Mouse (Mus musculus): ENCODE data around the gene Kcnh2.
"Not testable (repeated sequence)": the region's sequence is repeated elsewhere in the genome, so short reads cannot be mapped to it uniquely, and the experiment has no call there.

The Kcnh2 gene

DNA sequence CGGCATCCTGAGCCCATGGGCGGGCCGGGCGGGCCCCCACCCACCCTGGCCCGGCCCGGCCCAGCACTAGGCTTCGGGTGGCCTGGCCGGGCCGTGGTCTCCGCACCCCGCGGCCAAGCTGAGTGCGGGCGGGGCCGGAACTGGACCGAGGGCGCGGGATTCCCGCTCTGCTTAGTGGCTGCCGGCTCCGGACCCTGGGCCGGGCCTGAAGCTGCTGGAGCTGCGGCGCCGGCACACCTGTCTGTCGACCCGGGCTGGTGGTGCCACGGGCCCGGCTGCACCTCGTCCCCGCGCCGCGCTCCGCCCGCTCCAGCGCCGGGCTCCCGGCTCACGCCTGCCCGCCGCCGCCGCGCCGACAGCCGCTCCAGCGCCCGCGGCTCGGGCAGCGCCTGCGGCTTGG, at the start of gene Kcnh2:
Kcnh2 (minus strand) TSS at position 327 of the 400 bp plus-strand sequence.
- DNase-seq (ENCODE audit: low spot score), result no peak

DNA sequence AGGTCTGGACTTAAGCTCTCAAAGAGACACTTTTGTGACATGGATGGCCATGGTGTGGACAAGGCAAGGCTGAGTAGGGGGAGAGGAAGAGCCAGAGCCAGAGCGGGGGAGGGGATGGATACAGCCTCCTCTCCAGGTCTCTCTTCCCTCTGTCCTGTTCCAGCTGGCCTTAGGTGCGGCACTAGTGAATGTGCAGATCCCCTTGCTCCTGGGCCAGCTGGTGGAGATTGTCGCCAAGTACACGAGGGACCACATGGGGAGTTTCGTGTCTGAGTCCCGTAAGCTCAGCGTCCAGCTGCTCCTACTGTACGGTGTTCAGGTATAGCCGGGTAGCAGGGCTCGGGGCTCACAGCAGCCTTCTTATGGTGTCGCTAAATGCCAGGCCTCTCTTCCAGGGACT, 49.0 kb upstream of the Kcnh2 start:
- no peak for DNase-seq (ENCODE audit: low spot score)

DNA sequence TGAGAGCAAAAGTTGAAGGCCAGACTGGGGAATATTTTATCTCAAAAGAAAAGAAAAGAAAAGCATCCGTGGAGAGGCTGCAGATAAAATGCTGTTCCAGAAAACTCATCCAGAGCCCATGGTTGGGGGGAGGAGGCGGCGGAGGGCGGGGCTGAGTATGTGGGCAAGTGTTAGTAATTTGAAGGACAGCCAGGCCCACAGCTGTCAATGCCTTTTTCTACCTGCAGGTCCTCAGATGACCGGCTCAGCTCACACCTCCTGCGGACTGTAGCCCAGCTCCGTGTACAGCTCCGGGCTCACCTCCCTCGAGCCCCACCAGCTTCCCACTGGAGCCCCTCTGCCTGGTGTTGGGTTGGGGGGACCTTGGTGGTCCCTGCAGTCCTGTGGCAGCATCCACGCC, 48.3 kb upstream of the Kcnh2 start:
- no peak for DNase-seq (ENCODE audit: low spot score)

DNA sequence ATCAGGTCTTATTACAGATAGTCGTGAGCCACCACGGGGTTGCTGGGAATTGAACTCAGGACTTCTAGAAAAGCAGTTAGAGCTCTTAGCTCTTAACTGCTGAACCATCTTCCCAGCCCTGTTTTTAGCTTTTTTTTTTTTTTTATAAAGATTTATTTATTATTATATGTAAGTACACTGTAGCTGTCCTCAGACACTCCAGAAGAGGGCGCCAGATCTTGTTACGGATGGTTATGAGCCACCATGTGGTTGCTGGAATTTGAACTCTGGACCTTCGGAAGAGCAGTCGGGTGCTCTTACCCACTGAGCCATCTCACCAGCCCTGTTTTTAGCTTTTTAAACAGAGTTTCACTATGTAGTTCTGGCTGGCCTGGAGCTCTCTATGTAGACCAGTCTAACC, 44.9 kb upstream of the Kcnh2 start:
- not testable (repeated sequence) for DNase-seq (ENCODE audit: low spot score)

DNA sequence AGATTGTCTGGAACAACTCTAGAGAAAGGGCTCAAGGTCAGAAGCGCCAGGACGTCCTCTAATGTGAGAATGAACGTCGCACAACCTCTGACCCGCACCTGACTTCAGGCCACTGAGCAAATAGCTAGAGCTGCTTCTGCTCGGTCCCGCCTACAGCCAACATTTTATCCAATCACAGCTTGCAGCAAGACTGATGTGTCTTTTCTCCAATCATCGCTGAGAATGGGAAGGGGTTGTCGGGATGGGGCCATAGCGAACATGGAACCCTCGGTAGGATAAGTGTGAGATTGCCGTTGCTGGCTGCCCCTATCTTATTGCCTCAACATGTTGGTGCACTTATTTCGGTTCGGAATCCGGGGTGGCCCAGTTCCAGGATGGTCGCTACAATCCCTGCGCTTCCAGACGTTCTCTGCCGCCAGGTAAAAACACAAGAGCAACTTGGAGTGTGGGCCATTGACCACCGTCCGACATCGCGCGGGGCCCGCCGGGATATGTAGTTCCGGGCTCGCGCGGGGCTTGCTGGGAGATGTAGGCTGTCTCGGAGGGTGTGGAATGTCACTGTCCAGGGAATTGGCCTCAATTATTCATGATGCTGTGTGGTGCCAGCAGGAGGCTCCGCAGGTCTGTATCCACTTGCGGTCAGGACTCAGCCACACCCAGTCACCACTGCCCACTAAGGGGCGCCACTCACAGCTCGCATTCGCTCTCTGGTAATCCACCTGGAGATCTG, 42.9 kb upstream of the Kcnh2 start:
- peak; percentile 92 for DNase-seq (ENCODE audit: low spot score)

DNA sequence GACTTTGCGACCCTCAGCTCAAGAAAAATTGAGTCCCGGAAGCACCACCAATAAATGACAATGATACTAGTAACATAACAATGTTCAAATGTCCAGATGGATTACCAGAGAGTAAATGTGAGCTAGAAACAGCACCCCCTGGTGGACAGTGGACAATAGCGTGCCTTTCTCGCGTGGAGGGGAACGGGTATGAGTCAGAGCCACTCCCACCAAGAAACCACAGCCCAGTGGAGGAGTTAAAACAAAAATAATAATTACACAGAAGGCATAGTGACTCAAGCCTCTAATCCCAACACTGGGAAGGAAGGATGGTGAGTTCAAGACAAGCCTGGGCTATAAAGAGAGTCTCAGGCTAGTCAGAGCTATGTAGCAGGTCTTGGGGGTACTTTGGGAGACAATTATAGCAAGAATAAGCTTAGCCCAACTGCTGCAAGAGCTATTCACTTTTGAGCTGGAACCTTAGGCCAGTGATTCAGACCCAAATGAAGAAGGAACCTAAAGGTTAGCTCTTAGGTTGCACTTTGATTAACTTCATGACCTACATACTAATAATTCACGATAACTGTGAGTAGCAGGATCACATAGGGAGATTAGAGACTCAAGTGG, 42.1 kb upstream of the Kcnh2 start, which contains the start of gene Abcb8:
Abcb8 (plus strand) TSS at position 272 of the 606 bp plus-strand sequence.
- DNase-seq (ENCODE audit: low spot score), result peak; percentile 75

DNA sequence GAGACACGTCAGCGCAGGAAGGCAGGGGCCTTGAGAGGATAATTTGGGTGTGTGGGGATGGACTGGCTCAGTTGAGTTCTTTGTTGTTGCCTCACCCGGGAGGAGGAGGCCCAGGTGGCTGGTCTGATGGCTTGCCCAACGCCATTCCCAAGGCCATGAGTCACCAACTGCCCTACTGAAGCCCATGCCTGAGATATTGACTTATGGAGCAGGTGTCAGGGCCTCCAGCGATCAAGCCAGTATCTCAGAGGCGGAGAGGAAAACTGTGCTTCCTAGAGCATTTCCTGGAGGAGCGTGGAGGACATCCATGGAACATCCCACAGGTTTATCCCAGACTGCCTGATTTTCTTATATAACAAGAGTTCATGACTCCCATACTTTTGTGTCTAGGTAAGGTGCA, 41.3 kb upstream of the Kcnh2 start:
- no peak for DNase-seq (ENCODE audit: low spot score)

DNA sequence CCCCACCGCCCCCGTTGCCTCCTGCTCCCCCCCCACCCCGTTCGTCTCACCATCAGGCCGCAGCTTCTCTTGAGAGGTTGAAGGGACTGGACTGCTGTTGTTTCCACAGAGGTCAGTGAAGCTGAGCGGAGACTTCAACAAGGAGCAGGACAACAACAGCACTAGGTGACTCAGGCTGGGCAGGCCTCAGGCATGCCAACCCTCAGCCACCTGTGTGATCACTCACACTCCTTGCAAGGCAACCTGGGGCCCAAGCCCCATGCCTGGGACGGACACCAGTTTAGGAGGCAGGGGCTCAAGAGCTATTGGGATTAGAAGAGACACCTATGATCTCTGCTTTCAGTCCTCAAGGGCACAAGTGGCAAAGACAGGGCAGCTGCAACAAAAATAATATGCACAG, 40.5 kb upstream of the Kcnh2 start, which contains the start of gene Atg9b:
Atg9b (minus strand) TSS at position 280 of the 400 bp plus-strand sequence.
- DNase-seq (ENCODE audit: low spot score), result no peak

DNA sequence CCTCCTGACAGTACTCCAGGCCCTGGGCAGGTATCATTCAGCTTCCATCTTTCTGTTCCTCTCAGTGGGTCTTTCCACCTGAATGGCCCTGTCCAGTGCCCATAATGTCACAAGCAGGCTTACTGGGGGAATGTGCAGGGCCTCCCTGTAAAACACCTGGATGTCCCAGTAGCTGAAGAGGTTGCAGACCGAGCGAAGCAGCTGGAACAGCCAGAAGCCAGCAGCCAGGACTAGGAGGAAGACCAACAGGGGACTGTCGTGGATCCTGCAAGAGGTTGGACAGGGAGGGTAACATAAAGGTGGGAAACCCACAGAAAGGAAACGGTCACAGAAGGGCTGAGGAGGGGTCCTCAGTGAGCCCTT, 38.2 kb upstream of the Kcnh2 start:
- DNase-seq (ENCODE audit: low spot score), result no peak

DNA sequence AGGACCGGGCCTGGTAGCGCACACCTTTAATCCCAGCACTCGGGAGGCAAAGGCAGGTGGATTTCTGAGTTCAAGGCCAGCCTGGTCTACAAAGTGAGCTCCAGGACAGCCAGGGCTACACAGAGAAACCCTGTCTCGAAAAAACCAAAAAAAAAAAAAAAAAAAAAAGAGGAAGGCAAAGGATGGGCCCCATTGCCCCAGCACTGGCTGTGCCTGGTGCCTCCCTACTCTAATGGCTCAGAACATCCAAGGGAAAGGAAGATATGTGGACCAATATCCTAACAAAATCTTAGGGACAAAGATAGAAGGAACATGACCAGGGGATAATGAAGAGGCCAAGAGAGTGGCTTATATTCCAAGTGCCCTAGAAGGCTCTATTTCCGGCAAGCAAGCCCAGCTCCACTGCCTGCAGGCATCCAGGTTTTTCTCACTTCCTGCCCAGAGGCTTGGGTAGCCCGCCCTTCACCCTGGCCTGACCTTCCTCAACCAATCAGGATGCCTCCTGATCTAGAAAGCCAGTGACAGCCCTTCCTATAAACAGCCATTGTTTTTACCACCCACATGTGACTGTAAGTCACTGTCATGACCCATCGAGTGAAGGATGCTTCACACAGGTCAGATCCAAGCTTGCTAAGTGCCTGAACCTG, 37.7 kb upstream of the Kcnh2 start:
- no peak for DNase-seq (ENCODE audit: low spot score)

DNA sequence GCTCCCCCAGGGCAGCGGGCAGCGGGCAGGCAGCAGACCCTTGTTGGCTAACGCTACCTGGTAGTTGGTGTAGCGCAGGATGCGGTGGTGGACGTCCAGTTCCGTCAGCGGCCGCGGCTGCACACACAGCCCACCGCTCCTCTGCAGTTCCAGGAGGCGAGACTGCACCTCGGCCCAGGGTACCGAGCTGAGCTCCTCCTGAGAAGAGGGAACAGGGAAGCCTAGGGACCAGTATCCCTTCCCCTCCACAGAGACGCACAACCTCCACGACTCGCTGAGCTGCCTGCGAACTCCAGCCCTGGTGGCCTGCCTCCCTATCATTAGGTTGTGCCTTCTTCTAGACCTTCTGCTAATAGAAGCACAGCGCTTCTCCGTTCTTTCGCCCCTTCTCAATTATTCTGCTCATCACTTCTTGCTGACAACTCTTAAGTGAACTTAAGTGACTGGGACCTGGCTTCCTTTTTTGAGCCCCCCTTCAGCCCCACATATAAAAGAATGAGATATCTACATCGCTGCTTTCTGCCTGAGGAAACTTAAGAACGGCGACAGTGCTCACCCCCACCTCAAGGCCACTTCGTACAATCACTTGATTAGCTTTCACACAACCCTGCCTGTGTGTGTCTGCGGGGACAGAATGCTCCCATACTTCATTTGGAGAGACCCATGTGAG, 37.0 kb upstream of the Kcnh2 start:
- DNase-seq (ENCODE audit: low spot score), result no peak

DNA sequence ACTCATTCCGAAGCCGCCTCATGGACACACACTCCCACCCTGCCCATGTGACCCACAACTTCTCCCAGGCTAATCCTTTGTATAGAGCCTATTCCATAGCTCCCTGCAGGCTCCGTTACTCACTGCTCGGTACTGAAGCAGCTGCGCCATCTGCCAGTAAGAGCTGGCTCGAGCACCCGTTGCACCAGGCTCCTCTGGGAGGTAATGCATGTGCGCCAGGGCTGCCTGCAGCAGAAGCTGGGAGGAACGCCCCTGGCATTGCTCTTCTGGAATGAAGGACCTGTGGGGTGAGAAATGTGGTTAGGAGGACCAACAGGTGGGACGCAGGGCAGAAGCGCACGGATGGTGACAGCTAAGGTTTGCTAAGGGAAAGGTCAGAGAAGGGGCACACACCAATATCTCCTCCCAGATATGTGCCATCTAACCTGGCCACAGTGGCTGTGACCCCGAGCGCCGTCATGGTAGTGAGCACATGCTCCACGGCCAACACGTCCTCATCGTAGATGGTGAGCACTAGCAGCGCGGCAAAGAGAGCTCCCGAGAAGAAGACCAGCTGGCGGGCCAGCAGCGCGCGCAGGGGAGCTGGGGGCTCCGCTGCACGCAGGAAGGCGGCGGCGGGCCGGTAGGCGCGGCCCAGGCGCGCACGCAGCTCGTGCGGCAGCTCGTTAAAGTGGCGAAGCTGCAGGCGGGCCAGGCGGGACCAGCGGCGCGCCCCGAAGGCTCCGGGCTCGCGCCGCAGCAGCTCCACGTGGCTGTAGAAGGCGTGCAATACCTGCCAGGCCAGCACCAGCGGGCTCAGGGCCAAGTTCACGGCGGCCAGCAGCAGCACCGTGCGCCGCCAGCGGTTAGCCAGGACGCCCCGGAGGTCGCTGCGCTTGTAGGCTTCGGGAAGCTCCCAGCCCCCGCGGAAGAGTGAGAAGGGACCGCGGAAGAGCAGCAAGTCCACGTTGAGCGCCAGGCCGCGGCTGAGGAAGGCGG, 36.1 kb upstream of the Kcnh2 start:
- no peak for DNase-seq (ENCODE audit: low spot score)

DNA sequence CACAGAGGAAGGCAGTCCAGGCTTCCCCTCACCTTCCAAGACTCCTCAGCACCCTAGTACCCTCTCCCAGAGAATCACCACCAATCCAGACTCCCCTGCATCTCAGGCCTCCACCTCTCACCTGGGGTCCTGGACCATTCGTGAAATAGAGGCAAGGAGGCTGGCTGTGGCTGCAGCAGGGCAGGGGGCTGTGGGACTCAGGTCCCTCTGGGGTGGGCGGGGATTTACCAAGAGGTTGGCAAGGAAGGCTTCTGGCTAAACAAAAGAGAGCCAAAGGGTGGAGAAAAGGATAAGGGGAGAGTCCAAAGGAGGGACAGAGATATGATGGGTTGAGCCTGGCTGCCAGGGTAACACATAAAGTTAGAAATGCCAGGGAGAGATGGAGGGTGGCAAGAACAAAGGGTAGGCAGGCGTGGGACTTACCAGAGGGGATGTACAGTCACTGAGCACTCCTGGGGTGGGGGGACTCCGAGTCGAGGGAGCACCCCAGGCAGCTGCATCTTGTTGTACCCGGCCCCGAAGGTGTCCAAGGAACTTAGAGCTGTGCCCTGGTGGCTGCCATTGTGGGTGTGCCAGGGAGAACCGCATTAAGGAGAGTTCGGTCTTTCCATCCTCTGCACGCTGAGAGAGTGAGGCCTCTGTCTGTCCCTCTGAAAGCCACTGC, 34.6 kb upstream of the Kcnh2 start:
- DNase-seq (ENCODE audit: low spot score), result no peak

DNA sequence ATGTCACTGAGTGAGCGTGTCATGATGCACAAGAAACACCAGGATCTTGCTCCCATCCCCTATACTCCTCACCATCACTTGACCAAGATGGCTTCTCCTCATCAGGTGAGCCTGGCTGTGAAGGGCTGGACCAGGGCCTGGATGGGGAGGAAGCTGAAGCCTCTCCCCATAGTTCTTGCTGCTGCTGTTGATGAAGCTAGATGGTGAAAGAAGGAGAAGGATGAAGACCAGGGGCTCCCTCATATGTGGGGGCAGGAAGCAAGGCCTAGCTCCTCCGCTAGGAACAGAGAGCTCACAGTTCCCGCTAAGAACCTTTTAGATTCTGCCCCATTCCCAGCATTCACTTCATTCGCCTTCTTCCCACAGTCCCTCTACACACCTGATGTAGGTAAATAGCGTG, 34.0 kb upstream of the Kcnh2 start:
- no peak for DNase-seq (ENCODE audit: low spot score)

DNA sequence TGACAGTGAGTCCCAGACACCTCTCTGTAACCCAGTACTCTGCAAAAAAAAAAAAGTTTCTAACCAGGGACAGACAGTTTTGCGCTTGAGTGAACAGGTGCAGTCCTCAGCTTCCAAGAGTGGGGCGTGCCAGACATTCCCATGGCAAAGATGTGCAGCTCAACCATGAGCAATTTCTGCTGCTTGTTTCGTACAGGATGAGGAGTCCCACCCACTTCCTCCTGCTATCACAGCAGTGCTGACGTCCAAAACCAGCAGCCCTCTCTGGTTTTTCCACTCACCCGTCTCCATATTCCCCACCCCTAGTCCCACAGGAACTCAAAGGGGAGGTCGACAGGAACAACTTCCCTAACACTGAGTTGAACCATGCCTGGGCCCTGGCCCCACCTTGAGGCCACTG, 33.0 kb upstream of the Kcnh2 start:
- DNase-seq (ENCODE audit: low spot score), result no peak

DNA sequence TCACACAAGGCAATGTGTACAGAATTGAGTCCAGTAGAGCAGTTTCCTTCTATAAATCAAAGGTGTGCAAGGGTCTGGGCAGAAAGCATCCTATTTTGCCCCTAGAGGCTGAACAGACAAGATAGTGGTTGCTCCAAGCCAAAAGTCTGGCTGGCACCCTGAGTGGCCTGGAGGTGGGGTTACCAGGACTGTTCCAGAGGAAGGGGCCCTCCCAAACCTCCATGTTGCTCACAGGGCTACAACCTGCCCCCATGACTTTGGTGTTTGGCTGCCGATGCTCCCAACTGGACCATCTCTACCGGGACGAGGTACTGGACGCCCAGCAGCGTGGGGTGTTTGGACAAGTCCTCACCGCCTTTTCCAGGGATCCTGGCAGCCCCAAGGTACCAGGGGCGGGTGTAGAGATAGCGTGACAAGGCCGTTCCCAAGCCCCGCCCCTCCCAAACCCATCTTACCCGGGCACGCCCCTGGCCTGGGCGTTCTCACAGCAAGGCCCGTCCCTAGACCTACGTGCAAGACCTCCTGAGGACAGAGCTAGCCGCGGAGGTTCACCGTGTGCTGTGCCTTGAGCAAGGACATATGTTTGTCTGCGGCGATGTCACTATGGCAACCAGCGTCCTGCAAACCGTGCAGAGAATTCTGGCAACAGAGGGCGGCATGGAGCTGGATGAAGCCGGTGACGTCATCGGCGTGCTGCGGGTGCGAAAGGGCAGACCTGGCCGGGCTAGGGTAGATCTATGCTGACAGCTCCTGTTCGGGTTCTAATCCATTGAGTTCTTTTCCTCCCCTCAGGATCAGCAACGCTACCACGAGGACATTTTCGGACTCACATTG, 31.8 kb upstream of the Kcnh2 start:
- peak; percentile 77 for DNase-seq (ENCODE audit: low spot score)

DNA sequence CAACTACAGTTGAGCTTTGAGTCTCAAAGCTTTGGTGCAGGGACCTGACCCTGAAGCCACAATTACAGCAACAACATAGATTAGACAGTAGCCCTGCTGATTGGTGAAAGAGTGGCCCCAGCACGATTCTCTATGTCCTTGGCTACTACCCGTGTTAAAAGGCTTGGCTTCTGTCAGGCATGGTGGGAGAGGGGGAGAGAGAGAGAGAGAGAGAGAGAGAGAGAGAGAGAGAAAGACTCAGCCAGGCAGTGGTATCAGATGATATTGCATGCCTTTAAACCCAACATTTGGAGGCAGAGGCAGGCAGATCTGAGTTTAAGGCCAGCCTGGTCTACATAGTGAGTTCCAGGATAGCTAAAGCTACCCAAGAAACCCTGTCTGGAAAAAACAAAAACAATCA, 30.6 kb upstream of the Kcnh2 start:
- no peak for DNase-seq (ENCODE audit: low spot score)

DNA sequence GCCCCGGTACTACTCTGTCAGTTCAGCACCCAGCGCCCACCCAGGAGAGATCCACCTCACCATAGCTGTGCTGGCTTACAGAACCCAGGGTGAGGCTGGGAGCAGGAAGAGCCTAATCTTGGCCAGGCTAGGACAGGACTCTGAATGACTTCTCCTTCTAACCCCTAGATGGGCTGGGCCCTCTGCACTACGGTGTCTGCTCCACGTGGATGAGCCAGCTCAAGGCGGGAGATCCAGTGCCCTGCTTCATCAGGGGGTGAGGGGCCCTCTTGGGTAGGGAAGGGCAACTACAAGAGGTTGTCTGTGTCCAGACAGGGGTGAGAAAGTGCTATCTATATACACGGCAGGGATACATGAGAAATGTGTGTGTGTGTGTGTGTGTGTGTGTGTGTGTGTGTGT, 30.1 kb upstream of the Kcnh2 start:
- DNase-seq (ENCODE audit: low spot score), result no peak

DNA sequence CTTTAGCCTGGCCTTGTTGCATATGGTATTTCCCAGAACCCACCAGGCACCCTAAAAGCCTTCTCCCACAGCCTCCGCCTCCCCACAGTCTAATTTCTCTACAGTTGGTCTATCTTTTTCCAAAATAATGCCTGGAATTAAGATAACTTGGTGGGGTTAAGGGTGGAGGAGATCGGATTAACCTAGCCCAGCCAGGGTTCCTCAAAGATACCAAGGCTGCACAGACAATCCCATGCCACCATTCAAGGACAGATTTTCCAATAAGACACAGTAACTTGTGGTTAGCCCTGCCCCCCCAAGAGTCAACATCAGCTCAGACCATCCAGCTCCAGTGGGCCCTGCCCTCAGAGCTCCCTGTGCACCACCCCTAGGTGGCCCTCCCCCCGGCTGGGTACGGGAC, 29.1 kb upstream of the Kcnh2 start:
- no peak for DNase-seq (ENCODE audit: low spot score)

DNA sequence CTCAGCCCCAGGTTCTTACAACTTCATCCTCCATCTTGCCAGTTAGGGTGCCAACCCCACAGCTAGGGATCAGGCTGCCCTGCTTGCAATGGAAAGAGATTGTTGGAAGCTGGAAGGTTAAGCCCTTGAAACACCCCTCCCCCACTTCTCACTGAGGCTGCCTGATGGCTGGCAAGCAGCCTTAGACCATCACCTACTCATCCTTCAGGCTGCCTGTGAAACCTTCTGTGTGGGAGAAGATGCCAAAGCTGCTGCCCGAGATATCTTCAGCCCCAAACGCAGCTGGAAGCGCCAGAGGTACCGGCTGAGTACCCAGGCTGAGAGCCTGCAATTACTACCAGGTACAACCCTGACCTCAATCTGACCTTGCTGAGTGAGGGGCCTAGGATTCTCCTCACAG, 28.1 kb upstream of the Kcnh2 start:
- no peak for DNase-seq (ENCODE audit: low spot score)

Data from ovary, postnatal 14 days (tissue).